Mouse (Mus musculus) right cerebral cortex, postnatal 10 days (tissue): ENCODE data around the gene N6amt1.

ENCODE experiments used
- DNase-seq, 2 experiments: peaks; one replicate each; pipeline ENCODE4 v3.0.0; 2021; ENCODE audit warnings: low spot score in 2 of 2

Gene N6amt1

GRCm38 (mm10) chr16:87384366-87384765, 30.4 kb downstream of the N6amt1 start:
- DNase-seq: no peak

GRCm38 (mm10) chr16:87387444-87387977, 33.5 kb downstream of the N6amt1 start:
- no peak for DNase-seq

- DNase-seq: peak; percentile 73
Observed at GRCm38 (mm10) chr16:87393813-87394548, 40.0 kb downstream of the N6amt1 start.

GRCm38 (mm10) chr16:87405001-87405400, 51.0 kb downstream of the N6amt1 start:
- DNase-seq: no peak
